Mouse (Mus musculus) layer of hippocampus, adult 2 months (tissue): ENCODE data around the gene Mta1. TPM values are rescaled to one million over a fixed set of nuclear protein-coding genes. Genes with fewer than 3 reads are reported as not detected.

ENCODE experiments used
- DNase-seq, 2 experiments: peaks; one replicate each; pipeline ENCODE4 v3.0.0; 2022; ENCODE audit warnings: low spot score in 2 of 2
- H3K27ac ChIP-seq: fragments of 200-600 bp; 2 replicates; pipeline ENCODE4 v1.8.1; 2022
- H3K4me3 ChIP-seq: fragments of 200-600 bp; 2 replicates; pipeline ENCODE4 v1.8.1; 2022; ENCODE audit warnings: mild to moderate bottlenecking
- CTCF ChIP-seq: fragments of 200-600 bp; conservative IDR thresholded peaks from 2 replicates; pipeline ENCODE4 v1.8.1; 2022; ENCODE audit warnings: antibody characterized with exemption, mild to moderate bottlenecking, moderate library complexity
- total RNA-seq, 2 experiments: library from RNA; stranded (reverse); gene quantifications; 2 replicates each; pipeline ENCODE4 v1.2.3; 2021

Gene Mta1
- total RNA-seq, 2 experiments from 2014 or later: 76.0 to 76.9 TPM

GRCm38 (mm10) chr12:113124726-113125125 is 26.6 kb downstream of the Mta1 start:
- no peak for TF ChIP-seq CTCF
- no peak overlapping the region for H3K4me3 ChIP-seq
- no peak overlapping the region; the same call in 1 of the 2 replicates for H3K27ac ChIP-seq
- no peak for DNase-seq

- no peak for DNase-seq
- Histone ChIP-seq H3K4me3 (no peak overlapping the region), H3K27ac (no peak overlapping the region)
- no peak for TF ChIP-seq CTCF
Observed at GRCm38 (mm10) chr12:113130732-113131131, 32.7 kb downstream of the Mta1 start.

GRCm38 (mm10) chr12:113131601-113132000 is 33.5 kb downstream of the Mta1 start:
- Histone ChIP-seq H3K4me3 (no peak overlapping the region), H3K27ac (no peak overlapping the region)
- DNase-seq: no peak
- no peak for TF ChIP-seq CTCF

- peak overlapping the region; percentile 69 for H3K27ac ChIP-seq
- DNase-seq: no peak
- no peak overlapping the region for H3K4me3 ChIP-seq
- TF ChIP-seq CTCF: no peak
Observed at GRCm38 (mm10) chr12:113132567-113132966, 34.5 kb downstream of the Mta1 start.

- no peak for TF ChIP-seq CTCF
- Histone ChIP-seq H3K4me3 (no peak overlapping the region), H3K27ac (peak overlapping the region; percentile 69; the same call in 1 of the 2 replicates)
- no peak for DNase-seq
Observed at GRCm38 (mm10) chr12:113133260-113133659, 35.2 kb downstream of the Mta1 start.

GRCm38 (mm10) chr12:113133861-113134403 is 35.9 kb downstream of the Mta1 start:
- Histone ChIP-seq H3K27ac (peak overlapping the region; percentile 69; the same call in 1 of the 2 replicates), H3K4me3 (no peak overlapping the region)
- DNase-seq: no peak
- TF ChIP-seq CTCF: no peak

GRCm38 (mm10) chr12:113134502-113134901 is 36.4 kb downstream of the Mta1 start:
- H3K27ac ChIP-seq: no peak overlapping the region
- no peak for DNase-seq
- H3K4me3 ChIP-seq: no peak overlapping the region
- no peak for TF ChIP-seq CTCF

GRCm38 (mm10) chr12:113135401-113135800 is 37.3 kb downstream of the Mta1 start:
- Histone ChIP-seq H3K4me3 (no peak overlapping the region), H3K27ac (no peak overlapping the region)
- DNase-seq: no peak
- TF ChIP-seq CTCF: no peak

GRCm38 (mm10) chr12:113136492-113137020 is 38.5 kb downstream of the Mta1 start:
- no peak overlapping the region for H3K27ac ChIP-seq
- TF ChIP-seq CTCF: 0 out of 2 replicates have a peak, but pooled peaks have one; percentile 16
- DNase-seq: no peak

GRCm38 (mm10) chr12:113137260-113138213 is 39.5 kb downstream of the Mta1 start:
- no peak for TF ChIP-seq CTCF
- DNase-seq: no peak
- Histone ChIP-seq H3K27ac (no peak overlapping the region), H3K4me3 (no peak overlapping the region)

More at GRCm38 (mm10) chr12:113136492-113137020, 38.5 kb downstream of the Mta1 start:
- H3K4me3 ChIP-seq: no peak overlapping the region

GRCm38 (mm10) chr12:113138291-113138690 is 40.2 kb downstream of the Mta1 start:
- Histone ChIP-seq H3K27ac (no peak overlapping the region), H3K4me3 (no peak overlapping the region)
- DNase-seq: no peak
- no peak for TF ChIP-seq CTCF

GRCm38 (mm10) chr12:113138901-113139864 is 41.1 kb downstream of the Mta1 start:
- TF ChIP-seq CTCF: no peak

More at GRCm38 (mm10) chr12:113138901-113139864, 41.1 kb downstream of the Mta1 start:
- DNase-seq: no peak
- H3K27ac ChIP-seq: peak overlapping the region; percentile 88
- peak overlapping the region; percentile 74 for H3K4me3 ChIP-seq
